Mouse (Mus musculus) granulocyte monocyte progenitor cell, adult 5-6 weeks (primary cell): ENCODE results near the gene Ptpru. TPM values are rescaled to one million over a fixed set of nuclear protein-coding genes. Genes with fewer than 3 reads are reported as not detected.

Source experiments
- ATAC-seq: replicated peaks from 2 replicates; pipeline ENCODE4 v1.8.0; 2016; ENCODE audit warnings: mild to moderate bottlenecking, moderate TSS enrichment, inconsistent platforms; ENCODE audit not compliant: poor library complexity, severe bottlenecking
- total RNA-seq, 2 experiments: library from RNA; stranded (forward) in 1 of 2; stranded (reverse) in 1 of 2; fragments of 200-712, 200-1000 nt in 1 of 2; fragments of >200 nt in 1 of 2; fragmentation: Nextera tagmentation in 1 of 2; gene quantifications; 2 replicates each; pipeline ENCODE4 v1.2.3; 2014 to 2017

Gene Ptpru
- total RNA-seq (2014; fragmentation: Nextera tagmentation): 7.7 and 13.9 TPM in 2 replicates
- 4.1 and 4.2 TPM in 2 replicates for total RNA-seq (2017)

DNA sequence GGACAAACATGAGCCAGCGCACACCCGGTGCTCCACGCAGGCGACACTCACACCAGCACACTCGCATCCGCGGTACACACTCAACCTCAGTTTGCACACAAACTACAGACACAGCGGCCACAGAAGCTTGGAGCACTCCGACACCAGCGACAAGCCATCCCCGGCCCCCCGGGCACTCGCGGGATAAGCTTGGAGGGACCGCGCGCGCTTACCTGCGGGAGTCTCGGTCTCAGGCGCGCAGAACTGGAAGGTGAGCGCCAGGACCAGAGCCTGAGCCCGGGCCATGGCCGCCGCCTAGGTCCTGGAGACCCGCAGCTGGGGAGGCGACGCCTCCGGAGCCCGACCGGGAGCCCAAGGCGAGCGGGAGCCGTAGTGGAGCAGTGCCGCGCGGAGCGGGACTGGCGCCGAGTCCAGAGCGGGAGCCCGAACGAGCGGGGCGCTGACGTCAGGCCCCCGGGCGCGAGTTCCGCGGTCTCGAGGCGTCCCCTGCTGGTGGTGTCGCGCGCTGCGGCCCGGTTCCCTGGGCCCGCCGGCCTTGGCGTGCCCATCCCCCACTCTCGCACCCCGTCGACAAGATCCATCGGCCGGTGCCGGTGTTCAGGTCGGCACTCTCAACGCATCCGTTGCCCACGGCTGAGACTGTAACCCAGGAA is at the start of gene Ptpru:
Gene Ptpru, minus strand, starts transcription at position 417 of the 653 bp plus-strand sequence.
- peak; percentile 72 for ATAC-seq

DNA sequence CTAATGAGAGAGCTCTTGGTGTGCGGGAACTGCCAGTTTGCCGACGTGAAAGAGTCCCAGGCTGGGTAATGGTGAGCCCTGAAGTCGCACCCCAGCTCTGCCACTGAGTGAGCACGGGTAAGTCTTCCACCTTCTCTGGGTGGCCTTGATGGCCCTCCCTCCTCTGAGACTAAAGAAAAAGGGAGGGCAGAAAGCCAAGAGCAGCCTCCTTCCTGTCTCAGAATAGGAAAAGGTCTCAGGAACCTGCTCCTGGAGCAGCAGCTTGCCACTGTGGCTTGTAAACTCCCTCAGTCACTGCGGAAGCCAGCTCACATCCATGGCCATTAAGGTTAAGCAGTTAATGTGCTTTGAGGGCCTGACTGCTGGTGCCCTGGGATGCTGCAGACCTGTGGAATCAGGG is 47.3 kb upstream of the Ptpru start:
- ATAC-seq: no peak

DNA sequence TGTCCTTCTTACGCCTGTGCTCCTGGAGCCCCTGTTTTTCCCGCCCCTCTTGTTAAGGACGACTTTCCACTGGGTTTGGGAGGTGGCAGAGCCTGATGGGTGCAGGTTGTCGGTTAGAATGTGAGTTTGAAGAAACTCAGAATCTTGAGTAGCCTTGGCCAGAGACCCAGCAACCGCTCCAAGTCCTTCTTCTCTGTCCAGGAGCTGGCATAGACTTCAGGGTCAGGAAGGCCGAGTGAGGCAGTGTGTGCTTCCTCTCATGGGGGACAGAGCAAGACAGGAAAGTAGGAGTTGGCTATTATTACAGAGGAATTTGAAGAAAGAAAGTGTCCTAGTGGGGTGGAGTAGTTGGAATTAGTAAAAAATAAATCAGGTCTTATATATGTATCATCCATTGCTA is 45.5 kb upstream of the Ptpru start:
- no peak for ATAC-seq

DNA sequence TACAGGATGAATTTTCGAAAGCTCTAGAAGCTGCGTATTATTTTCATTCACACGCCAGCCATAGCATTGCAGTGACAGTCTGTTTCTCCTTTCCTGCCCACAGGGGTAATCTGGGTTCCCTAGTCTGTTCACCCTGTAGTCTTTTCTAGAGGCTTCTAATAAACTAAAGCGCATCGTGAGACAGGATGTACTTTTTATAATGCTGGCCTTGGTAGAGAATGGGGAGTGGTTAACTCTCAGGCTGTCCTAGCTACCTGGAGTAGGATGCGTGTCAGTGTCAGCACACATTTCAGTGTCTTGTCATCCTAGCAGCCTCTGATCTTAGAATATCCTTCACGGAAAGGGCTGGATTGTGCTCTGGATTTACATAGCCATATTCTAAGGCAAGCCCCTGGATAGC is 43.2 kb upstream of the Ptpru start:
- no peak for ATAC-seq

DNA sequence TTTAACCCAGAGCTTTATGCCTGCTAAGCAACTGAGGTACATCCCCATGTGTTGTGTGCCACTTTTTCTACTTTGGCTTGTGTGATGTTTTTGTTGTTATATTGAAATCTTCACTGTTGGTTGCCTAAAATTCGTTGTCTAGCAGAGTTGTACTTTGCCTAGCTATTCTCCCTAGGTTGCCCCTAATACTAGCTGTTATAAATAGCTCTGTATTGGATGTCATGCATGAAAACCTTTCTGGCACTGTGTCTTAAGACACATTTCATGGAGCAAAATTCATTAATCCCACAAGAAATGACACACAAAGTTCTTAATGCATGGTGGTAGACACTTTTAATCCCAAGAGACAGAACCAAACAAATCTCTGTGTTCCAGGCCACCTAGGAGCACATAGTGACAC is 41.6 kb upstream of the Ptpru start:
- no peak for ATAC-seq

DNA sequence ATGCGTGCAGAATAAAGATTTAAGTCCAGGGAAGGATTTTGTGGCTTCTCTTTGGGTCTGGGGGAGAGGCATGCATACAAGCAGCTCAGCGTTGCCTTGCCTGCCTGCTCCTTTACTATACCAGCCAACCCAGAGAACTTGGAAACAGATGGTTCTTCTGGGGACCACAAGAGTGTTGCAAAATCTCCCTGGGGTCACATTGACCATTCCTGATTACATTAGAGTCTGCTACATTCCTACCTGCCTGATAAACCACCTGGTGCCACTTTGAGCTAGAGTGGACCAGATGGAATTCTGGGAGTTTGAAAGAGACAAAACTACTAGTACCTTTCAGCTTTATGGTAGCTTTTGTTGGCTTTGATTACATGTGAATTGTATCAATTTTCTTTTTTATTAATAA is 38.7 kb upstream of the Ptpru start:
- no peak for ATAC-seq

DNA sequence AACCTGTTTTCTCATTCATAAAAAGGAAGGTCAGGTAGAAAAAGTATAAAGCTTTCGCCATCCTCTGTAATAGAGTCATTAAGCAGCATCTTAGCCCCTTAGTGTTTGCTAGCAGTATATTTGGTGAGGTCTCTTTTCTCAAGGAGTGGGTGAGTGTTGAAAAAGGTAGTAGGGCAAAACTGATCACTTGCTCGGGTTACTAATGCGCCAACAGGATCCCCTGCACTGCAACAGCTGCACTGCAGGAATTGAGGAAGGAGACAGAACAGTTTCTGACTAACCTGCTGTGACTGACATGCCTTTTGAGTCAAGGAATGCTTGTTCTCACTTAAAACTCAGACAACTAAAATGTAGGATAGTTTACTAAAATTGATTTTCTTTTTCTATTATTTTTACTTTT is 37.2 kb upstream of the Ptpru start:
- ATAC-seq: peak; percentile 35

DNA sequence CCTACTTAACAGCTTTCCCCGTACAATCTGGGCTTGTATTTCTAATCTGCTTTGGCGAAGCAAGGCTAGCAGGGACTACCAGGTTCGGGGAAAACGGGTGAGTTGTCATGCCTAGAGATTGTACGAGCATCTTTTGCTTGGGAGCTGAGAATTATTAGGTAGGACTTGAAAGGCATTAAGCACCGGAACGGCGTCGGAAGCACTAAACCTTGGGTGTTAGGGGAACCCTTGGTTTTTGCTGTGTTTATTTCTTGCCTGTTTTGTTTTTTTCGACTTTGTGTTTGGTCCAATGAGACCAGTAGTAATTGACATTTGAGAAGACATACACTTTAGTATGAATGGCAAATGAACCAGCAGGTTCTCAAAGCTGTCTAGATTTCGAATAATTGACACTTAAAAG is 36.5 kb upstream of the Ptpru start:
- ATAC-seq: no peak

DNA sequence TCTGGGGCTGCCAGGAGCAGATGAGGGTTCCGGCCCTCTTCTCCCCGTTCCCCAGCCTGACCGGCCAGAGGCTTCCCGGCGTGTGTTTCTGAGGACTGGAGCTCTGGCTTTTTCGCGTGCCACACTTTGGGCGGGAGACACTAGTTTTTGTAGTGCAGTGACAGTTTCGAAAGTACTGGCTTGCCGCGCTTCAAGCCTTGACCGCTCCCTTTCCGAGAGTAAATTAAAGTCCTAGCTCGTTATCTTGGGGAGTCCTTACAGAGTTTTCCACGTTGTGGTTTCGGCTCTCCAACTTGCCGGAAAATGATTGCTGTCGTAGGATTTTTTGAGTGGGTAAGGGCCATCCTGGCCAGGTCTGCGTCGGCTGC is 36.1 kb upstream of the Ptpru start:
- ATAC-seq: peak; percentile 12

DNA sequence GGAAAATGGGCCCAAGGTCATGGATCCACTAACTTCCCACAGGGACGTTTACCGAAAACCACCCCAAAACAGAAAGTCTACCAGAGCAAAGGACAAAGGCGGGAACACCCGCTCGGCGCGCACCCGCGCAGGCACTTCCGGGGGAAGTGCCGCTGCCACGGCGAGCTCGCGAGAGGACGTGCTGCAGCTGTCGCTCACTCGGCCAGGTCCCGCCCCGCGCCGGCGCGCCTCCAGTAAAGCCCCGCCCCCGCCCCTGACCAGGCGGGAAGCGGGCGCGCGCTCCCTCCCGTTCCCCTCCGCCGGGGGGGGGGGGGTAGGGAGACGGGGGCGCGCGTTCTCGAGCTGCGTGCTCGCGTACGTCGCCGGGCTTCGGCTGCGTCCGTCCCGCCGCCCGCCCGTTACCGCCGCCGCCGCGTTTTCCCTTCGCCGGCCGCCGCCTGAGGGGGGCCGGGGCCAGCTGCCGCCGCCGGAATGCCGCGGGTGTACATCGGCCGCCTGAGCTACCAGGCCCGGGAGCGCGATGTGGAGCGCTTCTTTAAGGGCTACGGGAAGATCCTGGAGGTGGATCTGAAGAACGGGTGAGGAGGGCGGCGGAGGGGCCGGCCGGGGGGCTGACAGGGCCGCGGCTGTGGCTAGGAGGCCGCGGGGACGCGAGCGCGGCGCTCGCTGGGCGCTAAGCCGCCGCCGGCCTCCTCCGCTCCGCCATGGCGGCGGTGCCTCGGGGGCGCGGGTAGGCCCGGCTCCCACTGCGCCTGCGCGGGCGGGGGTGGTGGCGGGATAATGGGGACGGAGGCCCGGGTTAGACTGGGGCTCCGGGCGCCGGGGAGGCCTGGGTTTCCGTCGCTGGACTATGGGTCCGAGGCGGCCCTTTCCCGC is 35.4 kb upstream of the Ptpru start, which contains the start of gene Srsf4:
Gene Srsf4, plus strand, starts transcription at position 325 of the 876 bp plus-strand sequence.
- peak; percentile 92 for ATAC-seq

DNA sequence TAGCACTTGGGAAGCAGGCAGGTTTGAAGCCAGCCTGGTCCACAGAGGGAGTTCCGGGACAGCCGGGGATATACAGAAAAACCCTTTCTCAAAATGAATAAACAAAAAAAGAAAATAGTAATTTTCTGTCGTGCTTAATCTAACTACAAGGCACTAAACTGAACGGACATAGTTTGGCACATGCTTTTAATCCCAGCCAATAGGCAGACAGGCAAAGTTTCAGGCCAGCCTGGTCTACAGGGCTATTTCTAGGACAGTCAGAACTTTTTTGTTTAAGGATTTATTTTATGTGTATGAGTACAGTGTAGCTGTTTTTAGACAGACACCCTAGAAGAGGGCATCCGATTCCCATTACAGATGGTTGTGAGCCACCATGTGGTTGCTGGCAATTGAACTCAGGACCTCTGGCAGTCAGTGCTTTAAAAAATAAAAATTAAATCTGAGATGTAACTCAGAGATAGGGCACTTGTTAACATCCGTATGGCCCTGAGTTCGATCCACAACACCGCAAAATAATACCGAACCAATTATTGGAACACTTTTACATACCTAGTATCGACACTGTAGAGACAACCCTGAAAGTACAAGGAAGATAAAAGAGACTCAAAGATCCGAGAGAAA is 34.7 kb upstream of the Ptpru start:
- no peak for ATAC-seq

DNA sequence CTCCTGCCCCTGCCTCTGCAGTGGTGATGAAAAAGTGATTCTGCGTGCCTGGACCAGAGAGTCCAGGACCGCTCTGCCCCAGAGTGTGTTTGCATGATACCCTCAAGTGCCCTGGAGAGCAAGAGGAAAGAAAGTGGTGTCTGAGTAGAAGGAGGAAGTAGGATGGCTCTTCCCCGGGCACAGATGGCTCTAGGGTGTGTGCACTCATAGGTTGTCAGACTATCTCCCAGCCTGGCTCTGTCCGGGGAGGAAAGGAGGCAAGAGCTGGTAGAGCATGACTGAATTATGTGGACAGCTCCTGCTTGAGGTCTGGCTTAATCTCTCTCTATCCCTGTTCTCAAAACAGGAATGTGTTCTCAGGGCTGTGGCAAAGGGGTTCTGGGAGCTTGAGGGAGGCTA is 23.3 kb upstream of the Ptpru start:
- ATAC-seq: peak; percentile 84

DNA sequence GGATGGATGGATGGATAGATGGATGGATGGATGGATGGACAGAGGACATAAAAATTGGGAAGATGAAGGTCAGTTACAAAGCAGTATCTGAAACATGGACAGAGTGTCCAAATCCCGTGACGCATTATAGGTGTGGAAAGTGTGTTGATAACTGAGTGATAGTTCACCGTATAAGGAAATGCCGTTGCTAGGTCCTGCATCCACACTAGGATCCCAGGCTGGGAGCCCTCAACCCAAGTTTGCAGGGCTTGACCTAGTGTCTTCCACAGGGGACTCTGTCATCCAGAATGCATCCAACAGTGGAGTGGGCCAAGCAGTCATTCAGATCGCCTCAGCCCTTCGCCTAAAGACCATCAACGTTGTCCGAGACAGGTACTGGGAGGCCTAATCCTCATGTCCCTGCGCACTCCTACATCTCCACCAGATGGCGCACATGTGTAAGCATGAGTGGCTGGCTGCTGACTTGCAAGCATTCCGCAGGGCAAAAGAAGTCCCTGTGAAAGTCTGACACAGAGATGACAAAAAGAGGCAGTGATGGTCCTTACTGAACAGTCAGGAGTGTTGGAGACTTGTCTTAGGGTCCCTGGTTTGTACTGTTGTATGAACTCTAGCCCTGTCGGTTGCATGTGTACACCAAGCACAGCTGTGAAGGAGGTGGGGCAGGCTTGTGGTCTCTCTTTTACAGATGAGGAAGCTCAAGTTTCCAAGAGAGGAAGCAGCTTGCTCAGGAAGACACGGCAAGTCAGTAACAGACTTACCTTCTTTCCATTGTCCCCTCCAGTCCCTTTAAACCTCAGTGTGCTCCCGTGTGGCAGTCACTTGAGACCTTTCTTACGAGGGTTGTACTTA is 22.6 kb upstream of the Ptpru start:
- peak; percentile 84 for ATAC-seq

DNA sequence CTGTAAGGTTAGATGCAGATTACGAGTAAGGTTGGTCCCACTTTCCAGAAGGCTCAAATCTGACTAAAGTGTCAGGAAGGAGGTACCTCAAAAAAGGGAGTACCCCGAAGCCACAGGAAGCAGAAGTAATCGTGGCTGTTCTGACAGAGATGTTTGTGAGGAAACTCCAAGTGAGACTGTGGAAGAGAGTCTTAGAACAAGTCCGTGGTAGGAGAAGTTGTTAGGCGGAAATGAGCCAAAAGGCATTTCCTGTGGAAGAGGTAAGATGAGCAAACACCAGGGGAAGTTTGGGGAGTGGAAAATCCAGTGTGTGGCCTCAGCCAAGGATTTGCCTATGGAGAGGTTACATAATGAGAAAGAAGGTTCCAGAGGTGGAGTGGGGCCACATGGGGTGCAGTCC is 16.9 kb upstream of the Ptpru start:
- peak; percentile 82 for ATAC-seq

DNA sequence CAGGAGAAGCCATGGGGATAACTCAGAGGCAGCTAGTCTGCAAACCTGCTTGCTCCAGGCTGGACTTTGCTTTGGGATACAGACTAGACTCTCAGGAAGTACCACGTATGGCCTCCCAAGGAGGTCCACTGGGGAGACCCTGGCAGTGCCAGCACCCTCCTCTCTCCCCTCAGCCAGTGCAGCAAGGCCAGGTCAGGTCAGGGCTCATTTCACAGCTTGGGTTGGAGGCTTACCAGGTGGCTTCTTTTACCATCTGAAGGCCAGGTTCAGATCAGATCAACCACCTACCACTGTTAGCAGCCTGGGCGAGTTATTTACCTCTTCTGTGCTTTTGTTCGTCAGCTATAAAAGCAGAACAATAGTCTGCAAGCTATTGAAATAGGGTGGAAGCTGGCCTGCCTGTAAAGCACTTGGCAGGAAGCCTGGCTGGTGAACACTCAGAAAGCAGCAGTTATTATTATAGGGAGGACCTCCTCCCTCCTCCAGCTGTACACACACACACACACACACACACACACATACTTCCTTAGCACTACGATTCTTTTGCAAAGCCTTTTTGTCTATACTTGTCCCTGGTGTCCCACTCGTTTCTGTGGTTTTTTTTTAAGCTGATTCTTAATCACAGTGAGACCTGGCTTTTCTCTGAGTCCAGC is 12.0 kb upstream of the Ptpru start:
- ATAC-seq: no peak

DNA sequence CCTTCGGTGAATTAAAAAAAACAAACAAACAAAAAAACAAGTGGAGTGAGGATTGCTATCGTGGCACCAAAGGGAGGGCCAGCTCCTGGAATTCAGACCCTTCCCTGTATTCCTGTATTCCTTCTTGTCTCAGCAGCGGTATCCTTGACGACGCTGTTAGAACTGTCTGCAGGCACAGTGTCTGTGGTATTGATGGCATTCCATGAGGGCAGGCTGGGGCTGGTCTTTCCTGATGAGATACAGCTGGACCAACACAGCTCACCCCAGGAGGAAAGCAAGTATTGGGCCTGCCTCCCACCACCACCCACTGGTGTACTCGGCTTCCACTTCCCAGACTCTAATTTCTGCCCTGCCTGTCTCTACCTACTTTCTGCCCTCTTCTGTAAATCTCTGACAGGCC is 10.0 kb upstream of the Ptpru start:
- no peak for ATAC-seq

DNA sequence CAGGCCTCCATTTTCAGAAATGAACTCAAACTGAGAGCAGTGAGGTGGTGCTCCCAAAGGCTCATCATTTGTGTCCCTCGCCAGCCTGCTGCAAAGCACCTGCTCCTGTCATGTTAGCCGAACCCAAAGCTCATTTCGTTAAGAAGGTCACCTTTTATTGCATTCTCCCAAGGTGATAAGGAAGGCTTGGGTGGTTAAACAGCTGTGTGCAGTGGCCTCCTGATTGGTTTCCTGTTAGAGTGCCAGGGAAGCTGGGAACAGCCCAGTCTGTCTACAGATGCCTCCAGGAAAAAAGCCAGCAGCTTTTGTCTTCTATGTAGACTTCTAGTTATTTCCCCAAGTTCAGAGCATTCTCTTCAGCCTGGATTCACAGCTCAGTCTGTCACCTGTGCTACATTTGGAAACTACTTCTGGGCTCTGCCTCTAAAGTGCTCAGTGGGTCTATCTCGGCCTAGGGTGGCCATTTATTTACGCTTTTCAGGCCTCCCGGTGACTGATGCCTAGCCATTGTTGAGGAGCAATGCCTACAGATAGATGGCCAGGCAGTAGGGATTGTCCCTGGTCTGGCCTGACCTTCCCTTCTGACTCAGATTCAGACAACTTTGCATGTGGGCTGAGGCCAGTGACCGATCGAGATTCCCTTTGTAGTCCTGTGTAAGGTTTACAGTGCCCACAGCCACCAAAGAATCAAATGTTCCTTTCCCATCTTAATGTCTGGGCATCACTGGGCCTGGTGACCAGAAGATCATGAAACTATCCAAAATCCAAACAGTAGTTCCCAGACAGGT is 8.1 kb upstream of the Ptpru start:
- ATAC-seq: no peak

DNA sequence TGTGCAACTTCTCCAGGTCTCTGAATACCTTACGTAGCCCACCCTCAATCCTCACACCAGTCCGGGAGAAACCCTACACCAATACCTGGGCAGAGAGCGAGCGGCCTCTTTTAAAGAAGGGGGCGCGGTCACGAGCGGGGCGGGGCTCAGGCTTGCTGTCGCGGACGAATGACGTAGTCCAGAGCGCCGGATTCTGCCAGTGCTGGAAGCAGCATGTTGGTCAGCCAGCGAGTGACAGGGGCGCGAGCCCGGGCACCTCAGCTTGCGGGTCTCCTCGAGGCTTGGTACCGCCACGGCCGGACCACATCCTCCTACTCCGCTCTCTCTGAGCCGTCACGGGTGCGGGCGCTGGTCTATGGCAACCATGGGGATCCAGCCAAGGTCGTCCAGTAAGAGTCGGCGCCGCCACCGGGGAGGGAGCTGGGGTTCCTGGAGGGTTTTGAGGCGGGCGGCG is 5.2 kb upstream of the Ptpru start, which contains the start of gene Mecr:
Gene Mecr, plus strand, starts transcription at position 181 of the 454 bp plus-strand sequence.
- peak; percentile 96 for ATAC-seq
